Mouse (Mus musculus) testis, adult 2 months (tissue): Measurements from ENCODE around the gene Eif3f. TPM values are rescaled to one million over a fixed set of nuclear protein-coding genes. Genes with fewer than 3 reads are reported as not detected.

Experiments used
- H3K27ac ChIP-seq: fragments of 200-500 bp; 2 replicates; pipeline ENCODE4 v1.5.1; 2012; ENCODE audit warnings: low read depth, low read length; ENCODE audit not compliant: control insufficient read depth, insufficient read depth
- H3K27me3 ChIP-seq: fragments of 200-500 bp; 2 replicates; pipeline ENCODE4 v1.6.1; 2012; ENCODE audit warnings: mild to moderate bottlenecking, low read length, moderate library complexity; ENCODE audit not compliant: control insufficient read depth, insufficient read depth
- H3K36me3 ChIP-seq: fragments of 200-500 bp; 2 replicates; pipeline ENCODE4 v1.6.1; 2012; ENCODE audit warnings: mild to moderate bottlenecking, low read length; ENCODE audit not compliant: control insufficient read depth, insufficient read depth
- H3K4me1 ChIP-seq: fragments of 200-500 bp; 2 replicates; pipeline ENCODE4 v1.6.1; 2012; ENCODE audit warnings: low read length; ENCODE audit not compliant: control insufficient read depth, insufficient read depth
- H3K4me3 ChIP-seq: fragments of 200-500 bp; 2 replicates; pipeline ENCODE4 v1.5.1; 2012; ENCODE audit warnings: low read depth, mild to moderate bottlenecking, low read length, moderate library complexity, mixed read lengths; ENCODE audit not compliant: control insufficient read depth
- CTCF ChIP-seq: fragments of 200-500 bp; IDR thresholded peaks from 2 replicates; pipeline ENCODE4 v1.5.1; 2012; ENCODE audit warnings: low read depth, mild to moderate bottlenecking, inconsistent platforms, low read length, moderate library complexity; ENCODE audit not compliant: control insufficient read depth, insufficient read depth, insufficient replicate concordance
- POLR2A ChIP-seq: fragments of 200-500 bp; IDR thresholded peaks from 2 replicates; pipeline ENCODE4 v1.6.1; 2012; ENCODE audit warnings: low read depth, mild to moderate bottlenecking, inconsistent platforms, low read length, moderate library complexity; ENCODE audit not compliant: control insufficient read depth
- polyA plus RNA-seq: library from polyadenylated mRNA; depleted of rRNA; stranded (reverse); fragments of >200 nt; gene quantifications from 2 replicates; pipeline ENCODE4 v1.2.3, GENCODE M21; 2012

Gene Eif3f
- polyA plus RNA-seq, 1 experiment, result 54.7 TPM

- H3K4me1 ChIP-seq, result peaks cover 4% of the 10 kb centered on the region
- H3K4me3 ChIP-seq, result peak overlapping the region; percentile 86
- no peaks in the 10 kb centered on the region for H3K36me3 ChIP-seq
- H3K27ac ChIP-seq, result no peak overlapping the region
- H3K27me3 ChIP-seq, result no peaks in the 10 kb centered on the region
- TF ChIP-seq CTCF (no peak), POLR2A (no peak)
Measured at GRCm38 (mm10) chr7:108950762-108951331, 16.6 kb downstream of the Eif3f start.

- Histone ChIP-seq H3K36me3 (no peaks in the 10 kb centered on the region), H3K4me3 (peak overlapping the region; percentile 54), H3K4me1 (peaks cover 4% of the 10 kb centered on the region), H3K27ac (no peak overlapping the region), H3K27me3 (no peaks in the 10 kb centered on the region)
- TF ChIP-seq POLR2A, result no peak
- no peak for TF ChIP-seq CTCF
Measured at GRCm38 (mm10) chr7:108952801-108953200, 18.6 kb downstream of the Eif3f start.

GRCm38 (mm10) chr7:108954185-108954584, 20.0 kb downstream of the Eif3f start:
- no peak overlapping the region for H3K27ac ChIP-seq
- peaks cover 4% of the 10 kb centered on the region for H3K4me1 ChIP-seq
- H3K36me3 ChIP-seq, result no peaks in the 10 kb centered on the region
- TF ChIP-seq CTCF (peak; percentile 64; the same call in 1 of the 2 replicates), POLR2A (no peak)
- peak overlapping the region; percentile 70 for H3K4me3 ChIP-seq
- no peaks in the 10 kb centered on the region for H3K27me3 ChIP-seq

- no peak overlapping the region for H3K4me3 ChIP-seq
- no peak overlapping the region for H3K27ac ChIP-seq
- no peaks in the 10 kb centered on the region for H3K4me1 ChIP-seq
- H3K27me3 ChIP-seq, result no peaks in the 10 kb centered on the region
- TF ChIP-seq POLR2A (no peak), CTCF (no peak)
- no peaks in the 10 kb centered on the region for H3K36me3 ChIP-seq
Measured at GRCm38 (mm10) chr7:108957734-108958133, 23.5 kb downstream of the Eif3f start.

- Histone ChIP-seq H3K27me3 (no peaks in the 10 kb centered on the region), H3K4me1 (no peaks in the 10 kb centered on the region), H3K36me3 (no peaks in the 10 kb centered on the region), H3K4me3 (no peak overlapping the region), H3K27ac (no peak overlapping the region)
- TF ChIP-seq CTCF, result peak; percentile 17; the same call in 1 of the 2 replicates
- TF ChIP-seq POLR2A, result no peak
Measured at GRCm38 (mm10) chr7:108965968-108966367, 31.8 kb downstream of the Eif3f start.

GRCm38 (mm10) chr7:108966742-108967362, 32.6 kb downstream of the Eif3f start:
- Histone ChIP-seq H3K27me3 (no peaks in the 10 kb centered on the region), H3K27ac (no peak overlapping the region), H3K4me3 (no peak overlapping the region), H3K4me1 (no peaks in the 10 kb centered on the region), H3K36me3 (no peaks in the 10 kb centered on the region)
- no peak for TF ChIP-seq POLR2A
- peak; percentile 80; the same call in 1 of the 2 replicates for TF ChIP-seq CTCF

- H3K27me3 ChIP-seq, result no peaks in the 10 kb centered on the region
Measured at GRCm38 (mm10) chr7:108968201-108968600, 34.0 kb downstream of the Eif3f start.

GRCm38 (mm10) chr7:108972273-108972672, 38.1 kb downstream of the Eif3f start:
- no peak for TF ChIP-seq POLR2A
- TF ChIP-seq CTCF, result no peak
- Histone ChIP-seq H3K4me1 (peaks cover 6% of the 10 kb centered on the region), H3K36me3 (no peaks in the 10 kb centered on the region), H3K27me3 (no peaks in the 10 kb centered on the region), H3K4me3 (no peak overlapping the region), H3K27ac (no peak overlapping the region)

More at GRCm38 (mm10) chr7:108968201-108968600, 34.0 kb downstream of the Eif3f start:
- Histone ChIP-seq H3K27ac (no peak overlapping the region), H3K36me3 (no peaks in the 10 kb centered on the region), H3K4me1 (peaks cover 6% of the 10 kb centered on the region), H3K4me3 (no peak overlapping the region)
- TF ChIP-seq CTCF, result no peak
- TF ChIP-seq POLR2A, result no peak
